Mouse (Mus musculus) 416B (cell line): ENCODE measurements around the gene Tlnrd1.

Experiments used
- DNase-seq: peaks from one replicate; pipeline ENCODE4 v3.0.0; 2011; ENCODE audit warnings: low read depth

Tlnrd1 gene

DNA sequence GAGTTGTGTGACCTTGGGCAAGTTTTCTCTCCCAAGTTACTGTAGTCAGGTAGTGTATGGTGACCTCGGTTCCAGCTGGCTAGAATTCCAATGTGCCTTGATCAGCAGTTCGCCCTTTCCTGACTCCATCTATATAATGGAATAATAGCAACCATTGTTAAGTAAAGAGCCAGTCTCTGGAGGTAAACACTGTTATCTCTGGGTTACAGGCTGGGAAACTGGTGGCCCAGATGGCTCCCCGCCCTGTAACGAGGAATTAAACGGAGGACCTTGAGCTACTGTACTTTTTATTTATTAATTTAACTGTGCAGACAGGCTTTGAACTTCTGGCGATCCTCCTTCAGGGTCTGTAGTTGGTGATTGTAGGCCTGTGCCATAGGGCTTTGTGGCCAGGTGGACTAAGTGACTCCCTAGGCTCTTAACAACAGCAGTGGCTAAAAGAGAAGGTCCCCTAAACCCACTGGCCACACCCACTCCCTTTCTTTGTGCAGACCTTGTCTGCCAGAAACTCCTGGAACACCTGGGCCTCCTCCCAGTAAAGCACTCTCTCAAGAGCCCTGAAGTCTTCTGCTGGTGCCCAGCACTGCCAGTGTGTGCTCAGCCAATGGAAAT is 922 bp upstream of the Tlnrd1 start:
- no peak for DNase-seq

DNA sequence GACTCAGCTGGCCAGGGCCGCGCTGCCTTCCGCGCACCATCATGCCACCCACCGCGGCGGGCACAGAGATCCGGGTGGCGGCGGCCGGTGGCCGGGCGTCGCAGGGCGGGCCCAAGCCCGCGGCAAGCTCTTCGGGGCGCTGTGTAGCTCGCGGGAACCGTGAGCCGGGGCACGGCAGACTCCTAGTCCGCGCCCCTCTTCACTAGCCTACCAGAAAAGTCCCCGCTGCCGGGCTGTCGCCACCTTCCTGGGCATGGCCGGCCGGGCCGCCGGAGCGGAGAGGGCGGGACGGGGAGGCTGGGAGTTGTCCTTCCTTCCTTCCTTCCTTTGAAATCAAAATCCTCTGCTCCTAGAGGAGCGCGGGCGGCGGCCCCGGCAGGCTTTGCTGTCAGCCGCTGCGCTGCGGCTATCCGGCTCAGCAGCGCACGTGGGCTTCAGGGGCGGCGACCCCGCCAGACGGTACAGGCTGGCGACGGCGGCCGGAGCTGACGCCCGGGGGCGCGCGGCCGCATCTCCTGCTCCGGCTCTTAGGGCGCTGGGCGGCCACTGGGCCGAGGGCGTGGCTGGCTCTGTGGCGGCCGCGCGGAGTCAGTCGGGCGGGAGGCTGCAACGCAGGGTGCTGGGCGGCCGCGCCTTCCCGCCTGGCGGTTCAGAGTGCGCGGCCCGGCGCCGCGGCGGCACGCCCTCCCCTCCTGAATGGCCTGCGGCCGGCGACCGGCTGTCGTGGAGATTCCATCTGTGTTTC is 657 bp downstream of the Tlnrd1 start:
- DNase-seq = peak; percentile 63

DNA sequence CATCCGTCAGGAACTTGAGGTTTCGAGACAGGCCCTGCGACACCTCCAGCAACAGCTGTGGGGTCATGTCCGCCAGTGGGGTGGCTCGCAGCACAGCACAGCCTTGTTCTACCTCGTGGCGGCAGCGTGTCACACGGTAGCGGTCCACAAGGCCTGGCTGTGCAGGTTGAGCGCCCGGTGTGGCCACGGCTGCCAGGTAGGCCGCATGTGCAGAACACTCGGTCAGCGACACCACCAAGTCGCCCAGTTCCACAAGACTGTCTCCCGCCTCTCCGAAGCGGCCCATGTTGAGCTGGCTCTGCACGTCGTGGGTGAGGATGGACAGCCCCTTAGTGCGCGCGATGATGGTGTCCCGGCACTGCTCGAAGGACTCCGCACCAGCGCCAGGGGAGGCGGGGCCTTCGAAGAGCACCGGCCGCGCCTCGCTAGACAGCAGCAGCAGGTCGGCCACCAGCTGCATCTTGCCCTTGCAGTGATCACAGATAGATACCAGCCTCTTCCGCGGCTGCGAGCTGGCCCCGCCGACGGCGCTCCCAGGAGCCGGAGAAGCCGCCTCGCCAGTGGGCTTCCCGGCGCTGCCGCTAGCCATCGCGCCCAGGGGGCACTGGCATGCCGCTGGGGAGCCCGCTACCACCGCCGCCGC is 1.4 kb downstream of the Tlnrd1 start:
- peak; percentile 49 for DNase-seq

DNA sequence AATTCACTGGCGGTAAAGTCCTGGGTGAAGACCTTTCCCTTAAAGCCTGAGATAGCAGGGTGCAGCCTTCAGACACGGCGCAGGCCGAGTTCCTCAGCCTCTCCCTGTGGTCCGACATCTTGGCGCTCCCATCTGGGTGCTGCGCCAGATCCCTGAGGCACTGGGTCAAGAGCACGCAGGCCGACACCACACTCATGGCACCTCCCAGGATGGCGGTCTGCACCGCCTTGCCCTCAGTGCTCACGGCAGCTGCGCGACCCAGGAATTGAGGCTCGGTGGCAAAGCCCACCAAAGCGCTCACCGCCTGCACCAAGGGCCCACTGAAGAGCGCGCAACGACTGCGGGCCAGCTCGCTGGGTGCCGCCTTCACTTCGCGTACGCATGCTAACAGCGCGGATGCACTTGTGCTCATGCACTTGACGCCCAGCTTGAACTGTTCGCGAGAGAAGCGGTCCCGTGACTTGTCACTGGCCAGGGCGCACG is 1.9 kb downstream of the Tlnrd1 start:
- DNase-seq = no peak

DNA sequence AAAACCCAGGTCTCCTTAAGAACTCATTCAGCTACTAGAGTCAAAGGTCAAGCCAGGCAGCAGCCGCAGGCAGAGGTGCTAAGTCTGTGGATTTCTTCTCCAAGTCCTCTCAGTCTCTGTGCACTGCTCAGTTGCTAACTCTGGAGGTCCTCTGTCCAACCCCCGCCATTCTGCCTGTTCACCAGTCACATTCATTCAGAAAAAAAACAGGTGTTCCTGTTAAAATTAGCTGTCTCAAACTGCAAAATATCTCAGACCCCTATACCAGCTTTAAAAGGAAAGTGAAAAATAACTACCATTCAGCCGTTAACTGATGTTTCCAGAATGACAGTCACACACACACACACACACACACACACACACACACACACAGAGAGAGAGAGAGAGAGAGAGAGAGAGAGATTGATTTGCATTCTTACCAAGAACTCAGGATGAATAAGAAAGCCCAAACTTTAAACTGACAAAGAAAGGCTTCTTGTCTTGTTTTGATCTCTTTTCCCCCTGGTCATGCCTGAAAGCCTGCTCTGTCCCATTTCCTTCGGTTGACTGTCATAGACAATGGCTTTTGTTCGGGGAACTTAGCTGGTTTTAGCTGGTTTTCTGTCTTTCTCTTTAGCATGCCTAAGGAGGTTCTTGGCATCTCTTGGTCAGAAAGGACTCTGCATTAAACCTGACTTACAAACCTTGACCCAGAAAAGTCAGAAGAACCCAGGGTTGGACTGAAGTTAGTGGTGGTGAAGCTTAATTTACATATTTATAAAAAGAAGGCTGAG is 5.2 kb downstream of the Tlnrd1 start:
- DNase-seq = no peak

DNA sequence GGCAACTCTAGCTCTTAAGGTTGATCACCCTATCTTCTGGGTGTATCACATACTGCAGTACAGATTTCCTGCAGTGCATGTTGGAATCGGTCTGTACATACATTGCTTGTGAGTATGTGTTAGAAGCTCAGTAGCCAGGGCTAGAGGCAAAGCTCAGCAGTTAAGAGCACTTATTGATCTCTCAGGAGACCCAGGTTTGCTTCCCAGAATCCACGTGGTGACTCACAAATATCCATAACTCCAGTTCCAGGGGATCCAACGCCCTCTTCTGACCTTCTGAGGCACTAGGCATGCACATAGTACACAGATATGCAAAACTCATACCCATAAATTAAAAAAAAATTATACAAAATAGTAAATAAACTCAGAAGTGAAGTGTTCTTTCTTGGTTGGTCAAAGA is 7.0 kb downstream of the Tlnrd1 start:
- DNase-seq = no peak

DNA sequence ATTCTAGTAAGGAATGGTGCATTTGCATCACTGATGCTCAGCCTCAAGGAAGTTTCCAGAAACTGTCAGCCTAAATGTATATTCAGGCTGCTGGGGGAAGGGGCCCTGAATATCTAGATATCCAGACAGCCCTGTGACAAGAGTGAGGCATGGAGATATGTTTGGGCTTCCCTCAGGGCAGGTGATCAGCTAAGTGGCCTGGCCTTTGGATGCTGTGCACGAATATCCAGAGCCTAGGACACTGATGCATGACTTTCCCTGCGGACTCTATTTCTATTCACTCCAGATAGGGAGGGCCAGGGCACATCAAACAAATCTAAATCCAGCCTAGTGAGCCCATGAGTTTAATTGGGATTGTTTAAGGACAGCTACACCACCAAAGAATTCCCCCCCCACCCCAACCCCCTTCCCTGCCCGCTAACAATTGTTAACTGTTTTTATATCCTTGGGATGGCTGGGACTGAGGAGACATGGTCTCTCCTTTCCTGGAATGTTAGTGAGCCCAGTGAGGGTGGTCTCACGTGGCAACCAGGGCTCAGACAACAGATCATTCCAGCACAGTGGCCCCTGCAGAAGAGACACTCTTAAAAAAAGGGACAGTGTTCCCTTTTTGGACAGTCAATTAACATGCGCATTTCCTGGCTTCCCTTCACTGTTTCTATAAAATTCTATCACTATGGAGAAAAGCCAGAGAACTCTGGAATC is 14.1 kb downstream of the Tlnrd1 start:
- DNase-seq = no peak

DNA sequence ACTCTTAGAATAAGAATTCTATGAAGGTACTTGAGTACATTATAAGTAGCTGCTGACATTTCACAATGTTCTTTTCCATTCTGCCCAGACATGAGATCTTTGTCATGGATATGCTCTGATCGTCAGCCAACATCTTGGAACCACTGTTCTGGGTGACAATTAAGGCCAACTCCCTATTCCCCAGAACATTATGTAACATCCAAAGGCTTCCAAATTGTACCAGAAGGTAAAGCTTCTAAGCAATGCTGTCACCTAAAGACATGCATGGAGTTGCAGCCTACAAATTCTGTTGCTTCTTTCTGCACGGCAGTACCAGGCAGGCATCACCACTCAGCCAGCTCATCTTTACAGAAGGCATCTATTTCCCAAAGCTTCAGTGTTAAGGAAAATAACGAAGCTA is 15.9 kb downstream of the Tlnrd1 start:
- no peak for DNase-seq

DNA sequence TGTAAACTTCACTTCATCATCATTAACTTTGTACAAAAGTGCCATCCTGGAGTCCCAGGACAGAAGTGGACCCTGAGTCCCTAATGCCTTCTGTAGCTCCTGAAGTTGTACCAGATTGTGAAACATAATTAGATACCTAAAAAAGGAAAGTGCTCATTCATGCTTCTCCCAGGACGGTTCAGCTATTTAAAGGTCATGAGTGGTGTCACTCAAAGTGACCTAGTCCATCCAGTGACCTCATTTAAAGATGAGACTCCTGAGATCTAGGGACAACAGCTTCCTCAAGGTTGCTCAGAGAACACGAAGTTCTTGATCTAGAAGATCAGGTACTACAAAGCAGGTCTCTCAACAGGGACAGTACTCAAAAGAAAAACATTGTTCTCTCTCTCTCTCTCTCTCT is 20.6 kb downstream of the Tlnrd1 start:
- no peak for DNase-seq

DNA sequence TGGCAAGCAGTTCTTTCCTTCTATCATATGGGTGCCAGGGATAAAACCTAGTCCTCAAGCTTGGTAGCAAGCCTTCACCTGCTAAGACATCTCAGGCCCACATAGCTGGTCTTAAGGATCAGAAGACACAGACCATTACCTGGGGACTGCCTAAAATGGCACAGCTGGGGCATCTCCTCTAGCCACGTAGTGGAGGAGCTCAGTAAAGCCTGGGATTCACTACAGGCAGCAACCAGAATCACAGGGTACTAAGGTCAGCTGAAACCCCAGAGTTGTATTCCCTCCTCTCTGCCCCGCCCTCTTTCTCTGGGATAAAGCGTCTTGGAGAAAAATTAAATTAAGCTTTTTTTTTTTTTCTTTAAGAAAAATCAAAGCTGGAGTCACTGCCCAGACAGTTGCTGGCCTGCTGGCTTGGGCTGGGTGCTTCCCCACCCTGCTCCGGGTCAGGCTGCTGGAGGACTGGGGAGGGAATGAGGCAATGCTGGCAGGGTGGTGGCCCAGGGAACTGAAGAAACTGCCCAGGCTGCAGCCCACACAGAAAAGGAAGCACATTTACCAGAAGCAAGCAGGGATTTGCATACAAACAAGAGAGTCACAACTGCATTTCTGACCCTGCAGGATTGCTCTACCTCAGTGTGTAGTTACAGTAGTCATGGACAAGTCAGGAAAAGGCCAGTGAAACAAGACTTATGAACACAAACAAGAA is 24.6 kb downstream of the Tlnrd1 start:
- DNase-seq = no peak

DNA sequence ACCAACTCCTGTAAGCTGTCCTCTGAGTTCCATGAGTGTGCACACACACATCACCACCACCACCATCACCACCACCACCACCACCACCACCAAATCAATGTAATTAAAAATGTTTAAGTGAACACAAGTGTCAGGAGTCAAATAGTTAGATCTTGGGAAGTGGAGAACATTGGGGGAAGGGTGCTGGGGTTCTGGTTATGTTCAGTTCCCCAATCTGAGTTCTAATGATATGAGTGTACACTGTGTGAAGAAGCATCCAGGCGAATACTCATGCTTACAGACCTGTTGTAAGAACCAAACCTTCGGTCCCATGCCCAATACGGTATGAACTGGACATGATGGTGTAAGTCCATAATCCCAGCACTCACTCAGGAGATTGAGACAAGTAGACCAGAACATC is 26.2 kb downstream of the Tlnrd1 start:
- no peak for DNase-seq

DNA sequence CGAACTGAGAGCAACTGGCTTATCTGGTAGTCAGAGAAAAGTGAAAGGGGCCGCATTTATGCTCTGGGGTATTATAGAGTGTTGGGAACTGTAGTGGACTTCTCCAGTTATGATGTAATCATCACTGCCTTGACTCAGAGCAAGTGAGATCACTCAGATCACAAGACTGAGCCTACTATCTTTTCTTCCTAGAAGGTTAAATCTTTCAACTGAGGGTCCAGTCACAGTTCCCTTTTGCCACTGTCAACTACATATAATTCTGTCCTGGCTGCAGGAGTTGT is 27.0 kb downstream of the Tlnrd1 start:
- DNase-seq = no peak

DNA sequence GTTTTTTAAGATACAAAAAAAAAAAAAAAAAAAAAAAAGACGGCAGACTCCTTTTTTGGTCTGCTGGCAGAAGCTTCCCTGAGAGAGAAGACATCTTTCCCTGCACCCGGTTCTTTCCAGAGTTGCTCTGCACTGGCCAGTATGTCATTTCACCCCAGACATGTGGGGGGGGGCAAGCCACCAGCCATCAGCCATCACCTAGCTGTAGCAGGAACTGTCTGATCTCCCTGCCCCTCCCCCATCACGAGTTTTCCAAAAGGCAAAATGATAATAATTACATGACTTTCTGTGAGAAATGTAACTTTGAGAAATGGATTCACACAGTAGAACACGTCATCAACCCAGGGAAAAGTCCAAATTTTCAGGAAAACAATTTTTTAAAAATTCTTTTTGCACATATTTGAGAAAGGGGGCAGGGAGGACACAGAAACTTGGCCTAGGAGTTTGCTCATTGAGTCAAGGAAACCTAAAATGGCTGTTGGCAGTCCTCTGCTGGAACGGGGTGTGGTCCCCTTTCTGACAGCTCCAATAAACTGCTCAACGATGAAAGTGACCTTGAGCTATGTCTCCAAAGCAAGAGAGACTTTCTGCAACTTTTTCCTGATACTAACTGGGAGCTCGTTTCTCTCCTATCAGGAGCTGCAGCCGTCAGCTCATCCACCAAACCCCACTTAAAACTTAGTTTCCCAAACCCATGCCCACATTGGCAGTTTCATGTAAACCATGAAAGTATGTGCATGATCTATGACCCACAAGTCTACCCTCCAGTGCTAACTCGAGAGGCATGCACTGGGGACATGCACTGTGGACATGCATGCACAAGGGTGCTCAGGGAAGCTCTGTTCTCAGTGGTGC is 27.5 kb downstream of the Tlnrd1 start:
- no peak for DNase-seq

DNA sequence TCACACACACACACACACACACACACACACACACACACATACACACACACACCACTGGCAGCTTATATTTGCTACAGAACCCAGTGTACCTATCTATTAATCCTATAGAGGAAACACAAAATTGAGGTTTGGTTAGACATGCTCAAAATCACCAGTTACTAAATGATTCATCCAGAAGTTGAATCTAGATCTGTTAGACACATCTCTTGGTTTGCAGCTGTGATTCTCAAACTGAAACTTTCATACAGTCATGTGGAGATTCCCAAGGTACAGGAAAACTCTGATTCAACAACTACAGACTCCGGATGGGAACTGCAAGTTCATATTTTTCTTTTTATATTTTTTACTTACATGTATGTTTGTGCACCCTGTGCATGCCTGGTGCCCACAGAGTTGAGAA is 28.9 kb downstream of the Tlnrd1 start:
- DNase-seq = no peak

DNA sequence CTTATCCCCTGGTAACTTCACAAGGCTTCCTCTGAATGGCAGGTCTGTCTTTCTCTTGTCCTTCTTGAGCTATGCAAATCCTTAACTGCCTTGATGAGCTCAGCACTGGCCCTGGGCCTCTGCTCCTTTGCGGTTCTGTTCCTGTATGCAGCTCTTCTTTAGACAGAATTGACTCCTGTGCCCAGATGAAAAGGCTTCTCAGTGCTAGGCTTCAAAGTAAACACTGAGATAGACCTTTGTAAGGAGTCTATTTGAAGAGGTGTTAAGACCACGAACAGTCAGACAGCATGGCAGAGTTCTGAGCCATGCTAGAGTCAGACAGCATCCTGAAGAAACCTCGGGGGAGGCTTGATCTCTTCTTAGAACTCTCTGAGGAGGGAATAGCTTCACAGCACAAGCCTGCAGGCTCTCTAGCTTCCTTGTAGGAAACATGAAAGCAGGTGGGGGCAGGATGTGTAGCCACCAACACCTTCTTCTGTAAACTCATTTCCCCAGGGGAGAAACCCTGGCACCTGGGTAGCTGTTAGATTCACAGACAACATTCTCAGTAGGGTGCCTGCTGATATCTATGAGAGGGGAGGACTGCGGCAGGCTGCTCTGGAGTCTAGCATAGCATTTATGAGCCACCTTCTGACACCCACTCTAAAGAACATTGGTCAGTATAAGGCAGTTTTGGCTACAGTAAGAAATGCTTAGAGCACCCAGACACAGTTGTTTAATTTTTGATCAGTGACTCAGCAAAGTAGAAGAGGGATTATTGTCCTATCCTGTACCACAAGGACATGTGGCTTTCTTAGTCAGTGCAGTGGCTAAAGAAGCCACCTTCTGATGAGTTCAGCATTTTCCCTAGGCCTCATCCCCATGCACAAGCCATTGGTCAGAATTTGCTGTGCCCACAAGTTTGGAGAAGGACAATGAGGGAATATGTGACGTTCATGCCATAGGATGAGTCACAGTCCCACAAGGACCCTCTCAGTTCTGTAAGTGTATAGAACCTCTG is 31.4 kb downstream of the Tlnrd1 start:
- DNase-seq = peak; percentile 50

DNA sequence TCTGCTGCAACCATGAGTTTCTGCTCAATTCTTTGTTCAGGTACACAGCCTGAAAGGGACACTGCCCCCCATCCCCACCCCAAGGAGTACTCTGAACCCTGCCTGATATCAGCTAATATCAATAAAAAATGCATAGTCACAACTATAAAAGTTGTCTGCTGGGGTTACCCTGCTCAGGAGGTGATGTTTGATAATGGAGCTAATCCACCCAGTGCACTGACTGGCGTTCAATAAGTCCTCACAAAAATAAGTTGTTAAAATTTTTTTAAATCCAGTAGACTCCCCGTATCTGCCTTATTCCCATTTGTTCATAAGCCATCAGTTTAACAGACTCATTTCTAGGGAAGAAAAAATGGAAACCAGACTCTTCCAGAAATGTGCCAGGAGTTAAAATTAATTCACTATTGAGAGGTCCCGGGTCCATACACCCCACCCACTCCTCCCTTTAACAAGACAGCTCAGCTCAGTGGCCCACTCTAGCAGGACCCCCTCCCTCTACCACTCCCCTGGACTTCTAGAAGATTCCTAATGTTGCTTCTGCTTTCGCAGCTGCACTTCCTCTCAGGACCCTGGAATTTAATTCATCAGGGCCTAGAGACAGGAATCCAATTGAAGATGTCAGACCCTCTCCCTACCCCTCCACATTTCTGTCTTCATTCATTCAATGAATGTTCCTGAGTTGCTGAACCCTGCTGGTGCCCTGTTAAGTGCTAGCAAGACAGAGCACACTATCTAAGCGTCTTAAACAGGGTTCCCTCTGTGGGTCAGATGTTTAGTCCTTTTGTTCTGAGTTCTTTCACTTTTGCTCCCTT is 32.3 kb downstream of the Tlnrd1 start:
- DNase-seq = no peak

DNA sequence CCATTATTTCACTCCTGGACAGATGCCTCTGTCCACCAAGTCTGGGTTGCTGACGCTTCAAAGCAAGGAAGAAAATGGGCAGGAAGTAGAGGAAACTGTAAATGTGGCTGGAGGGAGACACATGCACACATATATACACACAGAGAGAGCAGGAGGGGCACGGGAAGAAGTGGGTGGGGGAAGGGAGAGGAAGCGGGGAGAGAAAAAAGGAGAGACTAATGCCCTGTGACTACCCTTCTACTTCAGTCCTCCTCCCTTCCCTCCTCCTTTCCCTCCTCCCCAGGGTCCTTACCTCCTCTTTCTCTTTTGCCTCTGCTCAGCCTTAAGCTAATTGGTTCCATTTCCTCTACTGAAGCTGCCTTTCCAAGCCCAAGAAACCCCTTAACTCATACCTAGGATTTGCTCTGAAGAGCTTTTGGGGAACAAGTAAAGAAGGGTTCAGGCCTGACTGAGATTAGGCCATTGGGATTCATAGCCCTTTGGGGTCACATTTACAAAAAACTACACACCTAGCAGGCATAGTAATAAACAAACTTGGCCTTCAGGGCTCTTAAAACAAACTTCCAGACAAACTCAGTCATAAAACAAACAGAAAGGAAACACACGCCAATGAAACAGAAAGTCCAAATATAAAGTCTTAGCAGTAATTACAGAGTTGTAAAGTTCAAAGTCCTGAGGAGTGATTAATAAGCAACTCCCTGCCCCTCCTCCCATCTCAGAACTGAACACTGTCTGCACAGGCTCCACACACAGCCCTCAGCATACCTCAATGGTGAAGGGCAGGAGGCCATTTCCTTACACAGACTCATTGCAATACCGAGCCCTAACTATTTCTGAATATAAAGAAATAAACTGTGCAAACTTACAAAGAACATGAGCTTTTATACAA is 36.7 kb downstream of the Tlnrd1 start:
- no peak for DNase-seq
